Mouse (Mus musculus) heart, postnatal 10 days (tissue): ENCODE data around the gene Vmn1r4. TPM values are rescaled to one million over a fixed set of nuclear protein-coding genes. Genes with fewer than 3 reads are reported as not detected.

Experiments
- DNase-seq, 2 experiments: peaks; one replicate each; pipeline ENCODE4 v3.0.0; 2021
- intact Hi-C: fragments of 180-260 bp; cut with DNase I; formaldehyde crosslinking; loops from one replicate; pipeline ENCODE4 v1.15.1; 2025
- total RNA-seq, 2 experiments: library from RNA; stranded (reverse); gene quantifications; 2 replicates each; pipeline ENCODE4 v1.2.3; 2021

Gene Vmn1r4
- total RNA-seq, 2 experiments from 2014 or later = 0.17 TPM; not detected in 1

- DNase-seq = no peak
- intact Hi-C loops = no loop called here
These were observed 10.5 kb upstream of the Vmn1r4 start for GRCm38 (mm10) chr6:56913092-56913858.

- intact Hi-C loops = no loop called here
- DNase-seq = no peak
These were observed 7.5 kb upstream of the Vmn1r4 start for GRCm38 (mm10) chr6:56916279-56916678.

GRCm38 (mm10) chr6:56917578-56918368 is 6.0 kb upstream of the Vmn1r4 start:
- intact Hi-C loops = no loop called here

GRCm38 (mm10) chr6:56919330-56920044 is 4.3 kb upstream of the Vmn1r4 start:
- intact Hi-C loops = loop anchor here (5.0 to 10.0 kb wide), 3 partner anchors 122 to 655 kb away; partner anchors contain the start of genes Kbtbd2 and Ppm1k

More at GRCm38 (mm10) chr6:56917578-56918368, 6.0 kb upstream of the Vmn1r4 start:
- DNase-seq = no peak

GRCm38 (mm10) chr6:56920222-56921092 is 3.4 kb upstream of the Vmn1r4 start:
- DNase-seq = no peak
- intact Hi-C loops = loop anchor here (5.0 to 10.0 kb wide), 3 partner anchors 123 to 654 kb away; partner anchors contain the start of genes Kbtbd2 and Ppm1k

More at GRCm38 (mm10) chr6:56919330-56920044, 4.3 kb upstream of the Vmn1r4 start:
- no peak for DNase-seq

GRCm38 (mm10) chr6:56923331-56923725 is 487 bp upstream of the Vmn1r4 start:
- intact Hi-C loops = loop anchor here (2.0 to 10.0 kb wide), 4 partner anchors 126 to 651 kb away; partner anchors contain the start of genes Avl9, Kbtbd2 and Ppm1k
- DNase-seq = no peak

GRCm38 (mm10) chr6:56931648-56932415 is 8.0 kb downstream of the Vmn1r4 start:
- DNase-seq = no peak
- intact Hi-C loops = no loop called here

- no peak for DNase-seq
- intact Hi-C loops = no loop called here
These were observed 8.6 kb downstream of the Vmn1r4 start for GRCm38 (mm10) chr6:56932464-56932863.

- DNase-seq = no peak
- intact Hi-C loops = no loop called here
These were observed 10.6 kb downstream of the Vmn1r4 start for GRCm38 (mm10) chr6:56934366-56934765.

GRCm38 (mm10) chr6:56956436-56956835 is 32.6 kb downstream of the Vmn1r4 start:
- DNase-seq = no peak
- intact Hi-C loops = no loop called here

- intact Hi-C loops = no loop called here
- DNase-seq = no peak
These were observed 46.2 kb downstream of the Vmn1r4 start, which contains the start of gene Vmn1r5 for GRCm38 (mm10) chr6:56969973-56970372. Gene Vmn1r5, plus strand, starts transcription at chr6:56970273.

GRCm38 (mm10) chr6:56996943-56997342 is 73.1 kb downstream of the Vmn1r4 start, which contains the start of gene Vmn1r6:
Gene Vmn1r6, plus strand, starts transcription at chr6:56997243.
- intact Hi-C loops = no loop called here
- DNase-seq = no peak

Other genes with a start within 250 kb of the Vmn1r4 start
- 10 to 100 TPM; 21.5 to 22.2 TPM for gene Lsm5, start 219.3 kb upstream of the Vmn1r4 start, total RNA-seq
- gene Avl9, start 209.1 kb upstream of the Vmn1r4 start, total RNA-seq = 1 to 10 TPM; 7.9 to 9.1 TPM
- gene Kbtbd2, start 126.2 kb upstream of the Vmn1r4 start, total RNA-seq = 10 to 100 TPM; 38.3 to 43.1 TPM
- 100 to 1,000 TPM; 132 to 136 TPM for gene Fkbp9, start 92.0 kb upstream of the Vmn1r4 start, total RNA-seq
- 10 to 100 TPM; 55.7 to 70.7 TPM for gene Nt5c3, start 83 bp upstream of the Vmn1r4 start, total RNA-seq
- gene Vmn1r5, start 46.3 kb downstream of the Vmn1r4 start, total RNA-seq = not detected
- gene Vmn1r6, start 73.2 kb downstream of the Vmn1r4 start, total RNA-seq = not detected
- not detected for gene Vmn1r7, start 101.3 kb downstream of the Vmn1r4 start, total RNA-seq
- gene Vmn1r8, start 108.3 kb downstream of the Vmn1r4 start, total RNA-seq = not detected
- gene Vmn1r9, start 142.8 kb downstream of the Vmn1r4 start, total RNA-seq = not detected
- gene Vmn1r10, start 185.4 kb downstream of the Vmn1r4 start, total RNA-seq = not detected
- not detected for gene Vmn1r11, start 209.4 kb downstream of the Vmn1r4 start, total RNA-seq
- not detected for gene Vmn1r12, start 232.9 kb downstream of the Vmn1r4 start, total RNA-seq